ENCODE assay signal across 8 mouse cellular contexts in the genomic region with DNA sequence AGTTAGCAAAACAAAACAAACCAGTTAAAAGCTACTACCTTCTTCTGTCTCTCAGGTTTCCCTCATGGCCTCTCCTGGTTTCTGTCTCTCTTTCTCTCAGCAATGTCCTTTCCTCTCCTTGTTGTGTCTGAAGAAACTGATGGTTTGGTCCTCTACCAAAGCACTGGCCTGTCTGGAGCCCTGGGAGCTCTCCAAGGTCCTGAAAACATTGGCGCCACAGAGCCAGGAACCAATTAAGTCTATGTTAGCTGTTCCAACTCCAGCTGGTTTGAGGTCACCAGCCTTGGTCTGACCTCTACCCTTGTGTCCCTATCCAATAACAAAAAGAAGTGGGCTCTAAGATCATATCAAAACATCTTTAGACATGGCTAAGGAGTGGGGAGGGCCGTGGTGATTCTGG. TPM values are rescaled to one million over a fixed set of nuclear protein-coding genes. Genes with fewer than 3 reads are reported as not detected.
A peak's percentile ranks its signal among the peaks of the same experiment; 100 is the strongest.
DNase-seq lines count a peak whose midpoint lies in the region; ATAC-seq and TF ChIP-seq lines count a peak whose summit lies in the region.
"Had no signal": no experiment of that assay in that cellular context is flagged by ENCODE, and none has a peak within 500 bp of the region (broad histone marks: within the 10 kb centered on the region; RNA-seq: fewer than 3 reads in every experiment).

No protein-coding gene starts in this region.

- H3K36me3 ChIP-seq in CH12.LX (replicated peaks in 1 of 2; ENCODE audit: control insufficient read depth in 1 of 2, insufficient read depth in 1 of 2, low read length in 1 of 2) = no peaks in the 10 kb centered on the region
- H3K36me3 ChIP-seq in midbrain, embryonic 11.5 days (ENCODE audit: control insufficient read depth, insufficient read depth, low read length) = no peaks in the 10 kb centered on the region
- H3K36me3 ChIP-seq: heart, embryonic 13.5 days had no signal

- TF ChIP-seq RAD21 in CH12.LX (IDR thresholded peaks at IDR 0.05; ENCODE audit: low read depth, low read length) = no peak

- no peaks in the 10 kb centered on the region for H3K9me3 ChIP-seq in CH12.LX (replicated peaks; ENCODE audit: low read length)
- H3K9me3 ChIP-seq in midbrain, embryonic 11.5 days (ENCODE audit: control insufficient read depth, low read length) = no peaks in the 10 kb centered on the region
- H3K9me3 ChIP-seq: heart, embryonic 13.5 days had no signal

- TF ChIP-seq EP300 in CH12.LX (IDR thresholded peaks at IDR 0.05; ENCODE audit: low read length) = no peak

- H3K79me2 ChIP-seq in CH12.LX (replicated peaks; ENCODE audit: control insufficient read depth, extremely low read depth, insufficient read depth, poor library complexity, severe bottlenecking) = no peaks in the 10 kb centered on the region

- dilution Hi-C loops in CH12.LX (cut with MboI; ENCODE audit: extremely low pct_ligation_motif_present, extremely low pct_unique_long_range_greater_than_20kb, low sequenced_read_pairs) = no loop called here

- TF ChIP-seq CTCF in CH12.LX (conservative IDR thresholded peaks at IDR 0.05 in 1 of 2, IDR thresholded peaks at IDR 0.05 in 1 of 2; ENCODE audit: low read depth in 2 of 2, low read length in 2 of 2) = no peak

- in situ Hi-C loops in CH12.LX (cut with MboI; ENCODE audit: low pct_ligation_motif_present, low pct_unique_long_range_greater_than_20kb, low sequenced_read_pairs) = no loop called here

- WGBS in midbrain, embryonic 11.5 days = 6% methylated on average over 2 of the region's 2 CpGs

- H3K4me2 ChIP-seq in CH12.LX (ENCODE audit: insufficient read depth, low read depth, poor library complexity, severe bottlenecking) = no peak overlapping the region
- H3K4me2 ChIP-seq in midbrain, embryonic 11.5 days = peak overlapping the region; percentile 45

- no peak for TF ChIP-seq POLR2A in CH12.LX (IDR thresholded peaks at IDR 0.05; ENCODE audit: low read depth, low read length)

- H3K4me3 ChIP-seq in CH12.LX (replicated peaks in 1 of 3; ENCODE audit: low read depth in 2 of 3, low read length in 2 of 3, poor library complexity in 1 of 3) = no peak overlapping the region
- 0 out of 2 replicates have a peak overlapping the region, but pooled peaks have one; percentile 19 for H3K4me3 ChIP-seq in midbrain, embryonic 11.5 days (ENCODE audit: low read depth, low read length)

- H3K27ac ChIP-seq in CH12.LX (ENCODE audit: insufficient read depth, low read depth) = no peak overlapping the region
- H3K27ac ChIP-seq in midbrain, embryonic 11.5 days (ENCODE audit: low read depth, low read length) = no peak overlapping the region
- H3K27ac ChIP-seq: heart, embryonic 13.5 days had no signal

- no peaks in the 10 kb centered on the region for H3K4me1 ChIP-seq in CH12.LX (ENCODE audit: control insufficient read depth in 1 of 2, insufficient read depth in 2 of 2)
- H3K4me1 ChIP-seq in midbrain, embryonic 11.5 days (ENCODE audit: control insufficient read depth, insufficient read depth, low read length) = peaks cover 5% of the 10 kb centered on the region; the same call in 1 of the 2 replicates

- no peaks in the 10 kb centered on the region for H3K27me3 ChIP-seq in CH12.LX (replicated peaks)
- no peaks in the 10 kb centered on the region for H3K27me3 ChIP-seq in midbrain, embryonic 11.5 days (ENCODE audit: control insufficient read depth, insufficient read depth, low read length)
- H3K27me3 ChIP-seq: heart, embryonic 13.5 days had no signal

- peak; percentile 42 for ATAC-seq in granulocyte monocyte progenitor cell, adult 5-6 weeks (replicated peaks; ENCODE audit: poor library complexity, severe bottlenecking)
- peak; percentile 18; the same call in 1 of the 2 replicates for ATAC-seq in midbrain, embryonic 11.5 days (ENCODE audit: low FRiP score)

- no peak overlapping the region for H3K9ac ChIP-seq in CH12.LX (ENCODE audit: insufficient read depth, low read depth)
- no peak overlapping the region for H3K9ac ChIP-seq in midbrain, embryonic 11.5 days (ENCODE audit: low read length)

- DNase-seq in CH12.LX (ENCODE audit: extremely low read depth) (peak; percentile 31), MN1 (ENCODE audit: low spot score) (peak; percentile 18)
- DNase-seq in cerebellum, adult 9-11 months = peak; percentile 41
- DNase-seq in kidney, postnatal 10 days = peak; percentile 89
- DNase-seq in midbrain, embryonic 11.5 days (ENCODE audit: low spot score, missing footprints) = peak; percentile 96
- DNase-seq in urinary bladder, postnatal 10 days (ENCODE audit: low spot score) = peak; percentile 15

TF ChIP-seq in CH12.LX, 34 proteins besides CTCF, POLR2A, EP300 and RAD21:
- TF ChIP-seq MAX (IDR thresholded peaks at IDR 0.05; ENCODE audit: low read length) = no peak
- TF ChIP-seq ZKSCAN1 (IDR thresholded peaks at IDR 0.05; ENCODE audit: borderline replicate concordance, low read depth, low read length) = no peak
- TF ChIP-seq ETS1 (conservative IDR thresholded peaks at IDR 0.05; ENCODE audit: low read depth, low read length) = no peak
- no peak for TF ChIP-seq ZMIZ1 (IDR thresholded peaks at IDR 0.05; ENCODE audit: low read depth, low read length)
- TF ChIP-seq SMC3 (IDR thresholded peaks at IDR 0.05; ENCODE audit: low read depth, low read length) = no peak
- no peak for TF ChIP-seq MEF2A (IDR thresholded peaks at IDR 0.05; ENCODE audit: borderline replicate concordance, low read depth, low read length)
- TF ChIP-seq RCOR1 (conservative IDR thresholded peaks at IDR 0.05; ENCODE audit: low read depth, low read length) = no peak
- no peak for TF ChIP-seq CHD2 (IDR thresholded peaks at IDR 0.05; ENCODE audit: low read length)
- no peak for TF ChIP-seq HCFC1 (IDR thresholded peaks at IDR 0.05; ENCODE audit: low read depth, low read length)
- no peak for TF ChIP-seq JUND (conservative IDR thresholded peaks at IDR 0.05; ENCODE audit: low read depth, low read length)

RNA-seq across cellular contexts. Expression of a gene that starts 1.3 kb away (rescaled TPM):
- total RNA-seq in CH12.LX (2012; rRNA removed) (not detected in 2 replicates), CH12.LX (2014; rRNA removed) (not detected in 2 replicates)
- polyA plus RNA-seq in CH12.LX (2012; ENCODE audit: insufficient read length, low read depth) = not detected in 2 replicates
- total RNA-seq in granulocyte monocyte progenitor cell, adult 5-6 weeks (2014; fragmentation: Nextera tagmentation) = not detected in 2 replicates
- not detected in 2 replicates for total RNA-seq in granulocyte monocyte progenitor cell, adult 5-6 weeks (2017)
- 9.2 and 10.1 TPM in 2 replicates for polyA plus RNA-seq in midbrain, embryonic 11.5 days (2014; fragmentation: Nextera tagmentation; extraction: Ambion mirVana)

Comparison
In these comparisons a context has a peak if more than half of its experiments do, and no peak if none do; other contexts are left out.
1. DNase-seq: peak in every context shown above with its lines; median percentile 96 in midbrain, embryonic 11.5 days; 89 in kidney, postnatal 10 days; 41 in cerebellum, adult 9-11 months; 31 in CH12.LX; 18 in MN1; 15 in urinary bladder, postnatal 10 days.